Mouse (Mus musculus): ENCODE data around the gene Hist1h1c.

GRCm38 (mm10) chr13:23757921-23758320, 19.3 kb downstream of the Hist1h1c start:
- TF ChIP-seq CTCF (IDR thresholded peaks at IDR 0.05; ENCODE audit: low read depth, low read length) (no peak), TAL1 (conservative IDR thresholded peaks at IDR 0.05; ENCODE audit: low read depth, low read length) (no peak)

Measured in G1E (cell line).